Mouse (Mus musculus): Measurements from ENCODE around the gene Cdhr3.
A peak's percentile ranks its signal among the peaks of the same experiment; 100 is the strongest.
"Not testable (repeated sequence)": the region's sequence is repeated elsewhere in the genome, so short reads cannot be mapped to it uniquely, and the experiment has no call there.

Cdhr3 gene

GRCm38 (mm10) chr12:33000402-33000801, 92.3 kb downstream of the Cdhr3 start:
- no peak for DNase-seq

DNA sequence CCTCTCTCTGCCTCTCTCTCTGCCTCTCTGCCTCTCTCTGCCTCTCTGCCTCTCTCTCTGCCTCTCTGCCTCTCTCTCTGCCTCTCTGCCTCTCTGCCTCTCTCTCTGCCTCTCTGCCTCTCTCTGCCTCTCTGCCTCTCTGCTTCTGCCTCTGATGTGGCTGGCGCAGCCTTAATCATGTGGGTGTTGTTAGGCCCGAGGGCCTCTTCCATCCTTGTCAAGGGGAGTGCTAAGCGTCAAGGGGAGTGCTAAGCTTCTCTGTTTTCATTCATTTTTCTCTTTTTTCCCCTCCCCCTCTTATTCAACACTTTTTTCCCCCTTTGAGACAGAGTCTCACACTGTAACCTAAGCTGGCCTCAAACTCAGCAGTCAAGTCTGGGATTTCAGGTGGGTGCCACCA, 92.9 kb downstream of the Cdhr3 start:
- not testable (repeated sequence) for DNase-seq

DNA sequence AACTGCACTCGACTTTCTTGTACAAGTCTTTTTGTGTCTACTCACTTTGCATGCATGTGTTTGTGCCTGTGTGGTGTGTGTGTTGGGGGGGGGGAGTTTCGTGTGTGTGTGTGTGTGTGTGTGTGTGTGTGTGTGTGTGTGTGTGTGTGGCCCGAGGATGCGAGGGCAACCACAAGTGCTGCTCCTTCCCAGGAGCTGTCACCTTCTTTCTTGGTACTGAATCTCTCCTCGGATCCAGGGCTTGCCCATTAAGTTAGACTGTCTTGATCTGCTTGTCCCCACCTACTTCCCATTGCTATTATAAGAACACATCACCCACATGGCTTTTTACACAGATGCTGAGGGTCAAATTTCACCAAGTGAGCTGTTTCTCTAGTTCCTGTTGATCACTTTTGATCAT, 93.9 kb downstream of the Cdhr3 start:
- DNase-seq, result no peak

DNA sequence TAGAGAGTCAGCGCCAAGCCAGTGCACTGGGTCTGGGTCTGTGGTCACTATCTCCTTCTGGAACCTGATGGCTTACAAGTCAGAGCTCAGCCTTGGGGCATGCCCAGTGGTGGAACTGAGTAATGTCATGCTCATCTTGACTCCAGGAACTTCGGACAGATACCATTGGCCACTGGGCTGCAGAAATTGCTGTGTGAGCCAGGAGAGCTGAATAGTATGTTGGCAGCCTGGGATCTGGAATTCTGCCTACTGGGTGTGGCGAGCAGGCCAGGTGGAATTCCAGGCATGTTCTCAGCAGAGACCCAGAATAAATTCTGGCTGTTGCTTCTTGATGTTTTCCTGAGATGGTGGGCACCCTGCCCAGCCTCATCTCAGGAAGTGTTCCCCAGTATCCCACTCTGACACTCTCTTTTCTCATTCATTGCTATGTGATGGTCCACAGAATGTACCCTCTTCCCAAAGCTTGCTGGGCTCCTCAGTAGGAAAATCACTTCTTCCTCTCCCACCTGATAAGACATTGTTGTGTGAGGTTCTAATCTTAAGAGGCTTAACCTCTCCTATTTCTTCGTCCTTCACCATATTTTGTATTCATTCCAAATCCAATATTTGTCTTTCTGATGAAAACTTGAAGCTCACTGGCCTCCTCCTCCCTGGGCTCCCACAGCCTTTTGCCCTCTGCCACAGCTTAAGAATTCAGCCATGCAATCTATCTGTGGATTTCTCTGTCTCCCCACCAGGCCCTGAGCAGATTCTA, 97.4 kb downstream of the Cdhr3 start:
- peak; percentile 52 for DNase-seq

DNA sequence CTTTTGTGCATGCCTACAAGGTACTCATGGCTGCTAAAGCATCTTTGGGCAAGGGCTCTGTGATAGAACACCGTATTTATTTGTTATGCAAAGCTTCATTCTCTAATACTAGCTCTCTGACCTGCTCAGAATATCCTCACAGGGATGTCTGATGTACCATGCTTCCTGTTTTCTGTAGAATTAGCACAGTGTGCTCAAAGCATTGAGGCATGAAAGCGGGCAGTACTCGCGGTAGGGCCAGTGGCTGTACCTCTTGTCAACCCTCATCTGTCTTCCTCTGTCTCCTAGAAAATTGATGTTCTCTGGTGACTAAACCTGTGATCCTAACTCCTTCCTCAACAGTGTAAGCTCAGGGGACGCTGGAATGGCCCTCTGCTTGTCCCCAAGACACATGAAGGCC, 98.6 kb downstream of the Cdhr3 start:
- DNase-seq, result no peak

DNA sequence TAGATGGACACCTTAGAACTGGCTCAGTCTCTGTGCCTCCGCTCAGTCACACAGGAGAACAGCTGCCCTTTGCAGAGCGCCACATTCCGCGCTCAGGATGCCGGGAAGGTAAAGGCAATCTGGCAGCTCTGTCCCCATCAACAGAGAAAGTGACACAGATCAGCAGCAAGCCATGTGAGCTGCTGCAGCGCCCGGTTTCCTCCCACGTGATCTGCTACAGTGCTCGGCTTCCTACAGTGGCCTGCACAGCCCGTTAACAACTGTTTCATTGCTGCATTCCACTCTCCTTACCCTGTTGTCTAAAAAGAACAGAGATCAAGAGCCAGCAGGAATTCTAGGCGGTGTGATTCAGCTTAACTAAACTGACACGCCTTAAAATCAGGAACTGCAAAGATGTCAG, 102.9 kb downstream of the Cdhr3 start:
- peak; percentile 20 for DNase-seq

GRCm38 (mm10) chr12:32986284-32986683, 106.4 kb downstream of the Cdhr3 start:
- DNase-seq, result no peak

Data from kidney, postnatal 14 days (tissue).